Mouse (Mus musculus): ENCODE measurements around the gene Dyrk1b. TPM values are rescaled to one million over a fixed set of nuclear protein-coding genes. Genes with fewer than 3 reads are reported as not detected.
"Not testable (repeated sequence)": the region's sequence is repeated elsewhere in the genome, so short reads cannot be mapped to it uniquely, and the experiment has no call there.

Dyrk1b gene
- 8.1 and 9.3 TPM in 2 replicates for polyA plus RNA-seq (2015; fragmentation: Nextera tagmentation; extraction: Ambion mirVana)

DNA sequence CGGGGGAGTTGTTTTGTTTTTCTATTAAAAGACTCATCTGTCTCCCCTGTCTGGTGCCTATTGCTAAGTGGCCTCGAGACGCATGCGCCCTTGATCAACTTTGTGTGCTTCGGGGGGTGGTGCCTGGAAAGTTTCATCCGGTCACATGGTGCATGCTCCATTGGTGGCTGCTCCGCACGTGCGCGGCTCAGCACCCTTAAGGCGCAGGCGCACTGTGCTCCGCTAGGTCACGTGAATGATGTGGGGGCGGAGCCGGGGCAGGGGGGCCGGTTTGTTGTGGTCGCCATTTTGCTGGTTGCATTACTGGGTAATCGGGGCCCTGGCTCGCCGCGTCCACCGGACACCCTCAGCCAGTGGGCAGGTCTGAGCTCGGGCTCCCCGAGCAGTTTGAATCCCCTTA lies at the start of gene Dyrk1b:
Dyrk1b (plus strand) TSS at position 242 of the 400 bp plus-strand sequence.
- Histone ChIP-seq H3K4me2 (peak within 1 kb of the TSS; percentile 89), H3K4me1 (peaks cover 11% of the 10 kb centered on the region), H3K9ac (peak within 1 kb of the TSS; percentile 83), H3K4me3 (replicated peaks) (peak within 1 kb of the TSS; percentile 98), H3K27ac (peak within 1 kb of the TSS; percentile 88), H3K27me3 (replicated peaks) (no peaks in the 10 kb centered on the region), H3K9me3 (no peaks in the 10 kb centered on the region), H3K36me3 (peaks cover 57% of the 10 kb centered on the region)
- peak; percentile 85 for ATAC-seq (ENCODE audit: insufficient read depth, low FRiP score, low read depth)
- WGBS: under 1% methylated on average over 25 of the region's 25 CpGs

DNA sequence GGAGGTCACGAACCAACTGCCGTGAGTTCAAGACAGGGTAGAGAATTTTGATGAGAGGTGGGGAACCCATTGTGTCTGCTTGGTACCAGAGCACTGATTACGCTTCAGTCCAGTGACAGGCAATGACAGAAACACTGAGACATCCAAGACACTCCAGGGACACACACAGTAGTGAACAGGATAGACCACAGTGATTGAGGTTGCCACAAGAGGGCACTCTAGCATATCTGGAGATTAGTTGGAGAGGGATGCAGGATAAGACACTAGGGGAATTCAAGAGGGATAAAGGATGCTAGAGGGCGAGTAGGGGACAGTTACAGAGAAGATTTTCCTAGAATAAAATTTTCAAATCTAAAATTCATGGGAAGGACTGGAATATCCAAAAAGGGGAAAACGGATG lies 41.7 kb upstream of the Dyrk1b start:
- Histone ChIP-seq H3K9ac (no peak overlapping the region), H3K4me2 (no peak overlapping the region), H3K9me3 (no peaks in the 10 kb centered on the region), H3K4me1 (no peaks in the 10 kb centered on the region), H3K36me3 (no peaks in the 10 kb centered on the region), H3K27ac (no peak overlapping the region), H3K27me3 (replicated peaks) (no peaks in the 10 kb centered on the region), H3K4me3 (replicated peaks) (no peak overlapping the region)
- 52% methylated on average over 5 of the region's 5 CpGs for WGBS
- no peak for ATAC-seq (ENCODE audit: insufficient read depth, low FRiP score, low read depth)

DNA sequence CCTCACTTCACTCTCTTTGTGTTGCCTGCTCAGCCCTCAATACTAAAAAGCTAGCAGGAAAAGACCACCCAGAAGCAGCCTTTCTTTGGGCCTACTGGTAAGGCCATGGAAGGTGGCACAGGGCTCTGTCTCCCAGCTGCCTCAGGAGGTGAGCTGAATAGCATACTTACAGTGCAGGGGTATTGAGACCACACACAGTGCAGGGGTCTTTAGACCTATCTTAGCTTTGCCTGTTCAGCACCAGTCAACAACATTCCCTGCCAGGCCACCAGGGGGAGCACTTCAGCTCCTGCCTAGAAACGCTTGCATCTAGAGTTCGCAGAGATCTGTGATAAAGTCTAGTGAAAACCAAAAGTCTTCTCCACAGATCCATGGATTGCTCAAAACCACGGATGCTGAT lies 31.0 kb upstream of the Dyrk1b start:
- Histone ChIP-seq H3K27ac (no peak overlapping the region), H3K9ac (no peak overlapping the region), H3K9me3 (no peaks in the 10 kb centered on the region), H3K4me3 (replicated peaks) (no peak overlapping the region), H3K4me1 (no peaks in the 10 kb centered on the region), H3K27me3 (replicated peaks) (no peaks in the 10 kb centered on the region), H3K4me2 (no peak overlapping the region), H3K36me3 (no peaks in the 10 kb centered on the region)
- ATAC-seq (ENCODE audit: insufficient read depth, low FRiP score, low read depth): no peak
- WGBS: 14% methylated on average over 3 of the region's 3 CpGs

DNA sequence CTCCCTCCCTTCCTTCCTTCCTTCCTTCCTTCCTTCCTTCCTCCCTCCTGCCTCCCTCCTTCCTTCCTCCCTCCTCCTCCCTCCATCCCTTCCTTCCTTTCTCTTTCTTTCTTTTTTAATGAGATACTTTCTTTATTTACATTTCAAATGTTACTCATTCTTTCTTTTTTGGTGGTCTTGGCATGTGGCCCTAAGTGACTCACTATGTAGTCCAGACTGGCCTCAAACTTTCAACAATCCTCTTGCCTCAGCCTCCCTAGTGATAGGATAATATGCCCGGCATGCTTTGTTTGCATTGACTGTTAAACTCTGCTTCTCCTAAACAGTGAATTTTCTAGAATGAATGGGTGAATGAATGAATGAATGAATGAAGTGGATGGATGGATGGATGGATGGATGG lies 29.4 kb upstream of the Dyrk1b start:
- Histone ChIP-seq H3K4me3 (replicated peaks) (no peak overlapping the region), H3K27ac (no peak overlapping the region), H3K27me3 (replicated peaks) (no peaks in the 10 kb centered on the region), H3K36me3 (no peaks in the 10 kb centered on the region), H3K9me3 (no peaks in the 10 kb centered on the region), H3K4me2 (no peak overlapping the region), H3K9ac (no peak overlapping the region), H3K4me1 (no peaks in the 10 kb centered on the region)
- no peak for ATAC-seq (ENCODE audit: insufficient read depth, low FRiP score, low read depth)
- WGBS: 71% methylated on average over 1 of the region's 1 CpGs

DNA sequence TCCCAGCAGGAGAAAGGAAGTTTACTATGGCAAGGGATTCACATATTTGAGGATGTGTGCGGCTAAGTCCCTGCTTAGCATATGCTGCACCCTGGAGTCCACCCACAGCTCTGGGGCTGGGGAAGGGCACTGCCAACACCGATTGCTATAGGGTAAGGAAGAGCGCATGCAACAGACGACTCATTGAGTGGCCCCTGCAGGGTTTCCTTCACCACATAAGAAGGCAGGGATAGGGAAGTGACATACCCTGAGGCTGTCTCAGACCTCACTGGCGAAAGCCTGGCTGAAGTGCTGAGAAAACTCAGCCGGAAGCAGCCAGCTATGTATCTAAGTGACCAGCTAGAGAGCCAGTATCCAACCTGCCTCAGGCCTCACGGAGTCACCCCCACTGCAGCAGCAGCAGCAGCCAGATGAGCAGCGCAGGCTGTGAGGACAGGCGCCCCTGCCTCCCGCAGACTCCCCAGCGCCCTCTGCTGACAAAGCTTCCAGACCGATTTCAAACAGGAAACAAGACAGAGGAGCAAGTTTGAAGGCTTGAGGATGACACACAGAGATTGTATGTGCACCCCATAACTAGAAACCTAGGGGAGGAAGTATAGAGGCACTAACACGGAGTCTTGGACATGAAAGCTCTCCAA lies 27.6 kb upstream of the Dyrk1b start:
- 16% methylated on average over 13 of the region's 13 CpGs for WGBS
- Histone ChIP-seq H3K4me1 (no peaks in the 10 kb centered on the region), H3K36me3 (no peaks in the 10 kb centered on the region), H3K4me2 (no peak overlapping the region), H3K4me3 (replicated peaks) (no peak overlapping the region), H3K9me3 (no peaks in the 10 kb centered on the region), H3K9ac (no peak overlapping the region), H3K27me3 (replicated peaks) (no peaks in the 10 kb centered on the region), H3K27ac (no peak overlapping the region)
- no peak for ATAC-seq (ENCODE audit: insufficient read depth, low FRiP score, low read depth)

DNA sequence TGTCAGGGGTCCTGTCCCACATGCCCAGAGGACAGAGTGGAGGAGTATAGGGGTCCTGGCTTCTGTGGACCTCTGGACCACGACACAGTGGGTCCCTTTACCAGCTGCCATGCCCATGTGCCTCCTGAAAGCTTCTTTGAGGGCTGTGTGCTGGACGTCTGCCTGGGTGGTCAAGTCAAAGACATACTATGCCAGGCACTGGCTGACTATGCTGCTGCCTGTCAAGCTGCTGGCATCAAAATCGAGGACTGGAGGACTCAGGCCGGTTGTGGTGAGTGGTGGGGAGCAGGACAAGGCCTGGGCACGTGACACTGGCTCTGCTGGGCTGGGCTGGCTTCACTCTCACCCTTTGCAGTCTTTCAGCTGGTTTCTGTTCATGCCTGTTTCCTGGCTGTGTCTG lies 25.7 kb upstream of the Dyrk1b start:
- not testable (repeated sequence) for ATAC-seq (ENCODE audit: insufficient read depth, low FRiP score, low read depth)
- 32% methylated on average over 5 of the region's 5 CpGs for WGBS

DNA sequence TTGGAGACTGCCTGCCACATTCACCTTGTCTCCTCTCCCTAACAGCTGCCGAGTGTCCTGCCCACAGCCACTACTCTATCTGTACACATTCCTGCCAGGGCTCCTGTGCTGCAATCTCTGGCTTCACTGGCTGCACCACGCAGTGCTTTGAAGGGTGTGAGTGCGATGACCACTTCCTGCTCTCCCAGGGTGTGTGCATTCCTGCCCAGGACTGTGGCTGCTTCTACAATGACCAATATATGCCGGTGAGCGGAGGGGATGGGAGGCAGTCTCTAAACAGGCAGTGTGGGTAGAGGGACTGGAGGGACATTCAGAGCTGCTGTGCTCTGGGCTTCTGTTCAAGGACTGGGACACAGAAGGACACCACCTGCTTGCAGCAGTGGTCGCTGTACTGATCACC lies 20.0 kb upstream of the Dyrk1b start:
- no peak overlapping the region for H3K4me3 ChIP-seq (replicated peaks)
- WGBS: 53% methylated on average over 6 of the region's 6 CpGs
- H3K36me3 ChIP-seq: no peaks in the 10 kb centered on the region
- H3K4me1 ChIP-seq: no peaks in the 10 kb centered on the region
- no peak for ATAC-seq (ENCODE audit: insufficient read depth, low FRiP score, low read depth)
- no peak overlapping the region for H3K9ac ChIP-seq
- H3K27me3 ChIP-seq (replicated peaks): no peaks in the 10 kb centered on the region
- H3K4me2 ChIP-seq: no peak overlapping the region
- H3K9me3 ChIP-seq: no peaks in the 10 kb centered on the region
- H3K27ac ChIP-seq: no peak overlapping the region

More for the DNA sequence above, 25.7 kb upstream of the Dyrk1b start:
- H3K9me3 ChIP-seq; H3K36me3 ChIP-seq; H3K27ac ChIP-seq; H3K4me2 ChIP-seq; H3K4me3 ChIP-seq (replicated peaks); H3K9ac ChIP-seq; H3K27me3 ChIP-seq (replicated peaks); H3K4me1 ChIP-seq: not testable (repeated sequence)

DNA sequence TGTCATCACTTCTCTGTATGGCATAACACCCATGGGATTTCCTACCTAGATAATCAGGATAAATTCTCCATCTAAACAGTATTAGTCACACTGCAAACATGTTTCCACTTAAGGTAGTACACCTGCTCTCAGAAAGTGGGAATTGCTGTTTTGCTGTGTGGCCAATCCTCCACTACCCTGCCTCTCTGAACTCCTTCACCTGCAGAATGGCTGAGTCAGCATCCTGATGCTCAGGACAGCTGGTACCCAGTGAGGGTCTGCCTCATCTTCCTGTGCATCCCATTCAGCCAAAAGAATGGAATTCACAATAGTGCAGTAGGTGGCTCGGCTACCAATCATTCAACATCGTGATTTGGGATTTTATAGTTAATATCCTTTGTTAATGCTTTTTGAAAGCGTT lies 19.4 kb upstream of the Dyrk1b start:
- WGBS: 76% methylated on average over 3 of the region's 3 CpGs
- Histone ChIP-seq H3K4me3 (replicated peaks) (no peak overlapping the region), H3K27ac (no peak overlapping the region)

DNA sequence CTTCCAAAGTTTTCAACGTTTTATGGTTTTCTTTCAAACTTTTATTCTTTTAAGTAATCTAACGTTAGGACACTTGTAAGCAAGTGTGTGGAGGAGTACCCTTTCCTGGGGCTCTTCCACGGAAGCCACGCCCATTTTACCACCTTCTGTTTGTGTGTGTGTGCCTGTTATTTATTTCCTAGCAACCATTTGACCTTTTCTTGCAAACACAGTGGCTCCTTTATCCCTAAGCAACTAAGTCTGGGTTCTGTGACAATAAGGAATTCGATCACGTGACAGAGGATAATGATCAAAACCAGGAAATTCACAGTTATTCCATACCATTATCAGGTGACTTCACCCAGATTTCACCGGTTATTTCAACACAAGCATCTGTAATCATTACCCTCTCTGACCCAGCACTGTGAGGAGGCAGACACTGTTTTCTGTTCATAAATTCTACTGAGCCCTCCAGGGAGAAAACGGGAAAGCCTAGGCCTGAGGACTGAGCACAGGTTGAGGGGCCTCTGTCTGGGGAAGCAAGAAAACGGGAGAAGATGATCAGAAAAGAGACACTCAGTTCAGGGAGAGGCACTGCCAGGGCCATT lies 18.0 kb upstream of the Dyrk1b start:
- Histone ChIP-seq H3K9ac (no peak overlapping the region), H3K4me1 (no peaks in the 10 kb centered on the region), H3K4me2 (no peak overlapping the region), H3K4me3 (replicated peaks) (no peak overlapping the region), H3K27ac (no peak overlapping the region), H3K9me3 (no peaks in the 10 kb centered on the region), H3K36me3 (no peaks in the 10 kb centered on the region), H3K27me3 (replicated peaks) (no peaks in the 10 kb centered on the region)
- 42% methylated on average over 9 of the region's 9 CpGs for WGBS
- no peak for ATAC-seq (ENCODE audit: insufficient read depth, low FRiP score, low read depth)

More for the DNA sequence above, 19.4 kb upstream of the Dyrk1b start:
- Histone ChIP-seq H3K27me3 (replicated peaks) (no peaks in the 10 kb centered on the region), H3K4me2 (no peak overlapping the region), H3K9ac (no peak overlapping the region), H3K4me1 (no peaks in the 10 kb centered on the region), H3K9me3 (no peaks in the 10 kb centered on the region), H3K36me3 (no peaks in the 10 kb centered on the region)
- ATAC-seq (ENCODE audit: insufficient read depth, low FRiP score, low read depth): no peak

DNA sequence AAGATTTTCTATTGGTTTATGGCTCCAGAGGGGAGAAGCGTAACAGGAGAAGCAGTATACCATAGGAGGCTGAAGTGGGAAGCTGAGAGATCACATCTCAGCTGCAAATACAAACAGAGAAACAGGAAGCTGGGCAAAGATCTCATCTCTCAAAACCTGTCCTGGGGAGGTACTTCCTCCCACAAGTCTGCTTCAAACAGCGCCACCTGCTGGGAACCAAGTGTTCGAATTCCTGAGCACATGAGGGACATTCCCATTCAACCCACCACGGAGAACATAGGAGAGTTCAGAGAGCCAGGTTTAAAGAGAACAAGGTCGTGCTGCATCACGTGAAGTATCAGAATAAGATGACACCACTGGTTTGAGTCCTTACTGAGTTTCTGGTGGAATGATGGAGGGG lies 13.9 kb upstream of the Dyrk1b start:
- H3K4me1 ChIP-seq: peaks cover 9% of the 10 kb centered on the region; the same call in 1 of the 2 replicates
- no peak overlapping the region for H3K4me2 ChIP-seq
- no peak for ATAC-seq (ENCODE audit: insufficient read depth, low FRiP score, low read depth)
- H3K27me3 ChIP-seq (replicated peaks): no peaks in the 10 kb centered on the region
- 75% methylated on average over 6 of the region's 6 CpGs for WGBS
- no peaks in the 10 kb centered on the region for H3K9me3 ChIP-seq
- H3K27ac ChIP-seq: no peak overlapping the region
- H3K4me3 ChIP-seq (replicated peaks): no peak overlapping the region
- H3K36me3 ChIP-seq: no peaks in the 10 kb centered on the region
- no peak overlapping the region for H3K9ac ChIP-seq

DNA sequence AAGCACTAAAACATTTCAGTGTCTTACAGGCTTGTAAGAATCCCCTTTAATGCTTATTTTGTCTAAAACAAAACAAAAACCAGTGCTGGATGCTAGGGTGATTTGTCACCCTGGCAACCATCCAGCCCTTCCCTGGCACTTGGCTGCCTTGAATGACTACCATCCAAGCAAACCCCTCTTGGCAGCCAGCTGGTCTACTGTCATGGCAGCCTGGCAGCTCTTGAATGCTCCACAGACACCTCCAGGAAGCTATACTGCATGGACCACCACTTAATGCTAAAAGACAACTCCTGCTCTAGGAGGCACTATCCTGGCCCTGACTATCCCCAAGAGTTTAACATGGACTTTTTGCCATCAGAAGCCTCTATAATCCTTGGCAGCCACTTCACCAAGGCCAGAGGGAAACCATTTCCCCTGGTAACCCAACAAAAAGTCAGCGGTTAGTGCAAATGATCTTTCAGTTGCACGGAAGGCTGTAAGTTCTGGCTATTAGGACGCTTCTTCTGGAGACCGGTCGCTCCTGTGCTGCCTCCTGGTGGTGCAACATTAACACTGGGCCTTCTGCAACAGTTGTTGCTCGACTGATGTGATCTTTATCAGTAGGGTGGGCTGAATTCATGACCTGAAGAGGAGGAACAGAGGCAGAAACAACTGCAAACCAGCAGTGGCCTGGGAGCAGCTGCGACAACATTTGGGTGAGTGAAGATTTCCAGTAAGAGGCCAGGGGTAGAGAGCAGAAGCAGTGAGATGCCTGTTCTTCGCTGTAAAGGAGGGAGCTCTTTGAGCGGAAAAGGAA lies 10.8 kb upstream of the Dyrk1b start:
- peaks cover 25% of the 10 kb centered on the region for H3K4me1 ChIP-seq
- ATAC-seq (ENCODE audit: insufficient read depth, low FRiP score, low read depth): no peak; the same call in 1 of the 2 replicates
- H3K4me2 ChIP-seq: peak overlapping the region; percentile 84
- H3K36me3 ChIP-seq: no peaks in the 10 kb centered on the region
- H3K9me3 ChIP-seq: no peaks in the 10 kb centered on the region
- H3K27ac ChIP-seq: peak overlapping the region; percentile 89
- H3K27me3 ChIP-seq (replicated peaks): no peaks in the 10 kb centered on the region
- 11% methylated on average over 9 of the region's 9 CpGs for WGBS
- H3K9ac ChIP-seq: peak overlapping the region; percentile 37
- H3K4me3 ChIP-seq (replicated peaks): peak overlapping the region; percentile 84

All from stomach, embryonic 15.5 days (tissue).